9 mouse cellular contexts compared by ENCODE assay signal in the genomic region with DNA sequence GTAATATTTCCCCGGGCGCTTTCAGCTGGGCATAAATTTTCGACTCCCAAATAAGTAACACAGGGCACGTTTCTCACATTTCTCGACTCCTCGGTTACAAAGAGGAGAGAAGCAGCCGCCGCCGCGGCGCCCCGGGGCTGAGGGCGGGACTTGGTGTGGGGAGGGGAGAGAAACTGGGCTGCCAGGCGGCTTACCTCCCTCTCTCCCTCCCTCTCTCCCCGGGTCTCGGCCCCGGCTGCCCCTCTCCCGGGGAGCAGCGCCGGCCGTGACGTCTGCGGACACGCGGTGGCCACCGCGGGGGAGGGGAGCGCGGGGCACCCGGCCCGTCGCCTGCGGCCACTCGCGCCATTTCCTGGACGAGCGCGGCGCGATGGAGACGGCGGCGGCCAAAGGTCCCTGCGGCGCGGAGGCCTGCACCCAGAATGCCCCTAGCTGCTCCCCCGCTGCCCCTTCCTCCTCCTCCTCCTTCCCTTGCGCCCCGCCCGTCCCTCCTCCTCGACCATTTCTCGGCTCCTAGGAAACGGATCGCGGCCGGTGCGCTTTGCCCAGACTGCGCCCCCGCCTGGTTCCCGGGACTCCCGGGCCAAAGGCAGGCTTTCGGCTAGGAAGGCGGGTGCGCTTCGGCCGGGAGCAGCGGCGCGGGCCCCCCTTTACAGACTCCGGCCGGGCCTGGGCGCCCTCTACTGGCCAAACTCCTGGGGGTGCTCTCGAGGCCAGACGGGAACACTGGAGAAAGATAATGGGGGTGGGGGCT. TPM values are rescaled to one million over a fixed set of nuclear protein-coding genes. Genes with fewer than 3 reads are reported as not detected.
DNase-seq lines count a peak whose midpoint lies in the region; ATAC-seq and TF ChIP-seq lines count a peak whose summit lies in the region.
"Had no signal": no experiment of that assay in that cellular context is flagged by ENCODE, and none has a peak within 500 bp of the region (broad histone marks: within the 10 kb centered on the region; RNA-seq: fewer than 3 reads in every experiment).

No protein-coding gene starts in this region.

- peaks cover 20% of the 10 kb centered on the region for H3K4me1 ChIP-seq in hindbrain, embryonic 16.5 days (ENCODE audit: control insufficient read depth, insufficient read depth, low read depth, low read length)

- ATAC-seq in hindbrain, embryonic 16.5 days, result peak; percentile 82

- intact Hi-C loops in gastrocnemius, adult 2 months (cut with DNase I), result loop anchor here (1.0 to 5.0 kb wide), 4 partner anchors 38 to 263 kb away; partner anchors contain the start of gene Lsm14a
- intact Hi-C loops in left cerebral cortex, adult 2 months (cut with DNase I), result loop anchor here (5.0 kb wide), 2 partner anchors 163 to 403 kb away; partner anchors contain the start of gene Gm6096

- no peaks in the 10 kb centered on the region for H3K27me3 ChIP-seq in hindbrain, embryonic 16.5 days (replicated peaks; ENCODE audit: control insufficient read depth, insufficient read depth, low read length)

- TF ChIP-seq CTCF in gastrocnemius, adult 2 months (IDR thresholded peaks at IDR 0.05), result peak; percentile 92
- peak; percentile 83 for TF ChIP-seq CTCF in left cerebral cortex, adult 2 months (IDR thresholded peaks at IDR 0.05)

- no peaks in the 10 kb centered on the region for H3K9me3 ChIP-seq in hindbrain, embryonic 16.5 days (ENCODE audit: control insufficient read depth, low read length)

- DNase-seq in ZHBTc4 (ENCODE audit: low read depth, low spot score), result peak; percentile 91
- DNase-seq in cerebellum, postnatal 36 days, result peak; percentile 91 to 94
- peak; percentile 95 for DNase-seq in gastrocnemius, adult 2 months
- peak; percentile 85 to 90 for DNase-seq in left cerebral cortex, adult 2 months (ENCODE audit: extremely low spot score in 1 of 2, low spot score in 2 of 2)
- DNase-seq in lung, postnatal 4 days, result peak; percentile 92 to 94
- peak; percentile 90 for DNase-seq in right cerebral cortex, postnatal 14 days
- peak; percentile 88 to 94 for DNase-seq in urinary bladder, postnatal 4 days (ENCODE audit: low spot score in 2 of 2)

- peak overlapping the region; percentile 96 for H3K27ac ChIP-seq in gastrocnemius, adult 2 months
- peak overlapping the region; percentile 96 for H3K27ac ChIP-seq in hindbrain, embryonic 16.5 days (ENCODE audit: low read depth, low read length)
- peak overlapping the region; percentile 88 for H3K27ac ChIP-seq in left cerebral cortex, adult 2 months

- H3K4me2 ChIP-seq in hindbrain, embryonic 16.5 days (ENCODE audit: low read length), result peak overlapping the region; percentile 95

- peak overlapping the region; percentile 95 for H3K9ac ChIP-seq in hindbrain, embryonic 16.5 days (ENCODE audit: low read depth, low read length)

- under 1% methylated on average over 65 of the region's 74 CpGs for WGBS in hindbrain, embryonic 16.5 days

- H3K36me3 ChIP-seq in hindbrain, embryonic 16.5 days (ENCODE audit: control insufficient read depth, insufficient read depth, low read length), result no peaks in the 10 kb centered on the region

- peak overlapping the region; percentile 90 for H3K4me3 ChIP-seq in gastrocnemius, adult 2 months
- H3K4me3 ChIP-seq in hindbrain, embryonic 16.5 days (ENCODE audit: low read length), result peak overlapping the region; percentile 63
- H3K4me3 ChIP-seq in left cerebral cortex, adult 2 months, result peak overlapping the region; percentile 80

RNA-seq across cellular contexts. Expression of gene Kctd15, which starts 1.3 kb away (rescaled TPM):
- 10 to 100 TPM; 41.4 to 47.1 TPM for total RNA-seq in gastrocnemius, adult 2 months (2021)
- polyA plus RNA-seq in hindbrain, embryonic 16.5 days (2015; fragmentation: Nextera tagmentation; extraction: Ambion mirVana), result 18.0 and 21.6 TPM in 2 replicates
- 10 to 100 TPM; 12.2 to 12.4 TPM for total RNA-seq in left cerebral cortex, adult 2 months (2021)
- total RNA-seq: neutrophil, adult 5-6 weeks had no signal

Comparison
In these comparisons a context has a peak if more than half of its experiments do, and no peak if none do; other contexts are left out.
1. Peak in every context shown above with its lines: DNase-seq, ATAC-seq, H3K4me3 ChIP-seq and H3K27ac ChIP-seq.